Mouse (Mus musculus) MEL (cell line): Measurements from ENCODE around the gene Ezh1.

Experiments
- CHD1 ChIP-seq: IDR thresholded peaks from 2 replicates; pipeline ENCODE4 v1.6.1; 2012; ENCODE audit warnings: low read depth, mild to moderate bottlenecking, inconsistent platforms, low read length, improper control_type of control experiment
- CHD2 ChIP-seq: IDR thresholded peaks from 2 replicates; pipeline ENCODE4 v1.6.1; 2011; ENCODE audit warnings: low read length, improper control_type of control experiment
- KAT2A ChIP-seq: conservative IDR thresholded peaks from 2 replicates; pipeline ENCODE4 v1.6.1; 2012; ENCODE audit warnings: low read depth, low read length, improper control_type of control experiment, inconsistent platforms
- NRF1 ChIP-seq: IDR thresholded peaks from 2 replicates; pipeline ENCODE4 v1.6.1; 2014; ENCODE audit warnings: low read depth, mild to moderate bottlenecking, inconsistent platforms, low read length, improper control_type of control experiment, moderate library complexity; ENCODE audit not compliant: poor library complexity, insufficient read depth, severe bottlenecking
- TAL1 ChIP-seq: IDR thresholded peaks from 2 replicates; pipeline ENCODE4 v1.6.1; 2012; ENCODE audit warnings: mild to moderate bottlenecking, inconsistent platforms, low read length, moderate library complexity, mixed read lengths

GRCm38 (mm10) chr11:101265906-101266305 lies 39.6 kb upstream of the Ezh1 start:
- TF ChIP-seq CHD2, result no peak
- no peak for TF ChIP-seq NRF1
- no peak for TF ChIP-seq CHD1
- no peak for TF ChIP-seq KAT2A
- no peak for TF ChIP-seq TAL1
